Mouse (Mus musculus) kidney, adult 8-10 months (tissue): ENCODE results near the gene Fbxl15.

ENCODE experiments used
- DNase-seq, 2 experiments: peaks; one replicate each; pipeline ENCODE4 v3.0.0; 2022

The Fbxl15 gene

GRCm38 (mm10) chr19:46348761-46349458, 20.9 kb downstream of the Fbxl15 start:
- DNase-seq = peak; percentile 44 to 49

- DNase-seq = no peak
Observed at GRCm38 (mm10) chr19:46349550-46349949, 21.6 kb downstream of the Fbxl15 start.

GRCm38 (mm10) chr19:46350168-46350932, 22.4 kb downstream of the Fbxl15 start, which contains the start of gene 2310034G01Rik:
2310034G01Rik (minus strand) TSS chr19:46350302.
- DNase-seq = no peak

DNA sequence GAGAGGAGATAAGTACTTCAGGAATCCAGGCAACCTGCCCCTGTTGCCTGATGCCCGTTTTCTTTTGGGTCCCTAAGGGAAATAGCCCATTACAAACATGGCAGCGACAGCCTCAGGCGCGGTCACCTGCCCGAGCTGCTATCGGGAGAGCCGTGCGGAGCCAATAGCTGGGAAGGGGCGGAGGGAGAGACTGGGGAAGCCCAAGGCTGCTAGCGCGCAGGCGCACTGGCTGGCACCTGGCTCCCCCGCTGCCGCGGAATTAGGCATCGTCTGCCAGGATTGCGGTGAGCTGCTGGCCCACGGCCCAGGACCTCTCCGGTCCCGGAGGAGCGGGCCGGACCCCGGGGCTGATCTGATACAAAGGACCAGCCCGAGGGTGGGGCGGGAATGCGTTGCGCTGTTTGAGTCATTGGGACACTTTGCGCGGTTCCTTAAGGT, 28.7 kb downstream of the Fbxl15 start:
- peak; percentile 89 to 94 for DNase-seq

GRCm38 (mm10) chr19:46357344-46358280, 29.6 kb downstream of the Fbxl15 start:
- DNase-seq = no peak

DNA sequence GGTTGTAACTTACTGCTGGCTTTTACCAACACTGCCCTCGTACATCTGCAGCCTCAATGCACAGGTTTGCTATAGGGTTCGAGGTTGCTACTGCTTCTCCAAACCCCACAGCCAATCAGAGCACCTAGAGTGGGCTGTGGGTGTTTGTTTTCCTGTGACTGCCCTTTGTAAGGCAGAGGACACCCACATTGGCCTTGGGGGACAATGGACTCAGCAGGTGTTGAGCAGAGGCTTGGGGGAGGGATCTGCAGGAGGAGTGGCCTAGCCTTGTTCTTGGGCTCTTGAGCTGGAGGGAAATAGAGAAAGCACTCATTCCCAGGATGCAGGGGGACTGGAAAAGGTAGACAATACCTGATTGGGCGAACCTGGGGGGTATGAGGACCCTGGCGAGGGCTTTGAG, 30.4 kb downstream of the Fbxl15 start:
- no peak for DNase-seq

DNA sequence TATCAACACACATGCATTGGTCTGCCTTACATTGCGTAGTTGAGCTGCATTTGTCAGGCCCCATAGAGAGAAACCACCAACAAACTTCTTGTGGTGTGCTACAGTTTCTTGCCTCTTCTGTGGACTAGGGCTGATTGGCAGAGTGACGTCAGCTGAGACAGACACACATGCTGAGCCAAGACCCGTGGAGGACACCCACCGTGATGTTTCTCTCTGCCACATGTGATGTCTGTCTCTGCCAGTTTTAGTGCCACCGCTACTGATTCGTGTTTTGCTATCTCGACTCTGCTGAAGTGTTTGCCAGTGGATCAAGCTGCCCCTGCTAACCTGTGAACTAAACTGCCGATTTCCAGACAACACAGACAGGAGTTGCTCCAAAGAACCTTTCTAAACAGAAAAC, 34.1 kb downstream of the Fbxl15 start:
- no peak for DNase-seq

- DNase-seq = no peak
Observed at GRCm38 (mm10) chr19:46363294-46364009, 35.5 kb downstream of the Fbxl15 start.

- DNase-seq = no peak
Observed at GRCm38 (mm10) chr19:46367798-46368590, 40.0 kb downstream of the Fbxl15 start.

GRCm38 (mm10) chr19:46369204-46369603, 41.2 kb downstream of the Fbxl15 start:
- DNase-seq = peak; percentile 51 to 68

DNA sequence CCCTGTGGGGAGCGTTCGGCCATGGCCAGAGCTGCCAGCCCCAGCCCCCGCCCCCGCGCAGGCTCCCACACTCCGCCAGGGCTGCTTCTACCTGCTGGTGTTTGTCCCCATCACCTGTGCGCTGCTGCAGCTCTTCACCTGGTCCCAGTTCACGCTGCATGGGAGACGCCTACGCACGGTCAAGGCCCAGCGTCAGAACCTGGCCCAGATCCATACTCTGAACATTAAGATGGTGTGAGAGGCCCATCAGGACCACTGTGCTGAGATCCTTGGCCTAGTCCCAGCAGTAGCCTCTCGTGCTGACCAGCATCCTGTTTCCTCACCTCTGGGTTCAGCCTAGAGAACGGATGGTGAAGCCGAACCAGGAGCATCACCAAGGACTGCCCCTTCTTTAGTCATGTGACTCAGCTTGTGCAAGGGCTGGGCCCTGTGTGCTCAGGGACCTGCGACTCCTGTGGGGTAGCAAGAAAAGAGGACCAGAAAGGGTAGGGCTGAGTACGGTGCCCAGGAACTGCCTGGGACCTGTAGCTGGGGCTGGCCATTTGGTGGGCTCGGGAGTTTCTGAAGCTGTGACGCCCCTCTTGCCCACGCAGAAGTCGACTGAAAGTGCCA, 46.6 kb downstream of the Fbxl15 start:
- DNase-seq = no peak

DNA sequence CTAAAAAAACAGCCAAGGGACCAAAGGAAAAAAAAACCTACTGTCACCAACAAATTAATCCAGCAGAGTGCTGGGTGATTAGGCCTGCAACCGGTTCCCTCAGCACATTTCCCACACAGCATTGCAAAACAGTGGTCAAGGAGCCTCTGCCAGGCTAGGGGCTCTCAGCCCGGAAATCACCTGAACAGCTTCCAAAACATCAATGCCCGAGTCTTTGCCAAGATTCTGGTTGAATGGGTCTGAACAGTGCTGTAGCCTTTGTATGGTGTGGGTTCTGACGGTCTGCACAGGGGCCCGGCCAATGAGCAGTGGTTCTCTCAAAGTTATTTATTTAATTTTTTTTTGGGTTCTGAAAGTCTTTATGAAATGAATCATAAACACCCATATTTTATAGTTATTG, 47.5 kb downstream of the Fbxl15 start:
- no peak for DNase-seq

DNA sequence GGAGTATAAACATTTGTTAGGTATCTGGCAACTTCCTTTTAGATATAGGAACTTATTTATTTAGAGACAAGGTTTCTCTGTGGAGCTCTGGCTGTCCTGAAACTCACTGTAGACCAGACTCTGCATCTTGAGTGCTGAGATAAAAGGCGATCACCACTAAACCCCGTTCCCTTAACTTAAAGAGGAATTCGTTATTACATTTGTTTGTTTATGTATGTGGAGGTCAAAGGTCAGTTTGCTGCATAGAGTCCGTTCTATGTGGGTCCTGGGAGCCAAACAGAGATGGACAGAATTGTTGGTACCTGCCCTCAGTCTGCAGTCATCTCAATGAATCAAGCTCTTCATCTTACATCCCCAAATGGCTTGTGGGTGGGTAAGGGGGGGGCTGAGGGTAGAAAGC, 47.9 kb downstream of the Fbxl15 start:
- no peak for DNase-seq
